Mouse (Mus musculus): Measurements from ENCODE around the gene Hdhd5. TPM values are rescaled to one million over a fixed set of nuclear protein-coding genes. Genes with fewer than 3 reads are reported as not detected.

Gene Hdhd5
- polyA plus RNA-seq, 1 experiment from 2014 or later, result 16.0 TPM

- H3K9me3 ChIP-seq (replicated peaks), result no peaks in the 10 kb centered on the region
- H3K9ac ChIP-seq, result 0 out of 2 replicates have a peak overlapping the region, but pooled peaks have one; percentile 10
- peak overlapping the region; percentile 80 for H3K27ac ChIP-seq
- H3K4me3 ChIP-seq, result no peak overlapping the region
- no peak overlapping the region for H3K4me2 ChIP-seq
- H3K4me1 ChIP-seq, result peaks cover 46% of the 10 kb centered on the region
- no peaks in the 10 kb centered on the region for H3K27me3 ChIP-seq (replicated peaks)
- no peak for ATAC-seq
- WGBS (ENCODE audit: insufficient replicate concordance), result 38% methylated on average over 1 of the region's 1 CpGs
- H3K36me3 ChIP-seq, result no peaks in the 10 kb centered on the region
These were observed 24.0 kb upstream of the Hdhd5 start for GRCm38 (mm10) chr6:120555152-120555551.

- no peaks in the 10 kb centered on the region for H3K9me3 ChIP-seq (replicated peaks)
- no peak overlapping the region for H3K27ac ChIP-seq
- WGBS (ENCODE audit: insufficient replicate concordance), result 28% methylated on average over 2 of the region's 2 CpGs
- H3K4me3 ChIP-seq, result no peak overlapping the region
- peaks cover 29% of the 10 kb centered on the region for H3K4me1 ChIP-seq
- H3K36me3 ChIP-seq, result no peaks in the 10 kb centered on the region
- peak; percentile 52; the same call in 1 of the 2 replicates for ATAC-seq
- H3K4me2 ChIP-seq, result no peak overlapping the region
- H3K27me3 ChIP-seq (replicated peaks), result no peaks in the 10 kb centered on the region
- no peak overlapping the region for H3K9ac ChIP-seq
These were observed 19.1 kb upstream of the Hdhd5 start for GRCm38 (mm10) chr6:120550173-120550572.

- H3K36me3 ChIP-seq, result no peaks in the 10 kb centered on the region
- H3K4me3 ChIP-seq, result no peak overlapping the region
- H3K4me1 ChIP-seq, result peaks cover 18% of the 10 kb centered on the region
- WGBS (ENCODE audit: insufficient replicate concordance), result 83% methylated on average over 3 of the region's 3 CpGs
- no peaks in the 10 kb centered on the region for H3K9me3 ChIP-seq (replicated peaks)
- H3K9ac ChIP-seq, result no peak overlapping the region
- H3K27ac ChIP-seq, result no peak overlapping the region
- no peaks in the 10 kb centered on the region for H3K27me3 ChIP-seq (replicated peaks)
- no peak for ATAC-seq
- H3K4me2 ChIP-seq, result no peak overlapping the region
These were observed 17.5 kb upstream of the Hdhd5 start for GRCm38 (mm10) chr6:120548581-120548980.

- peaks cover 18% of the 10 kb centered on the region for H3K4me1 ChIP-seq
- no peaks in the 10 kb centered on the region for H3K36me3 ChIP-seq
- H3K4me3 ChIP-seq, result no peak overlapping the region
- no peak overlapping the region for H3K9ac ChIP-seq
- H3K4me2 ChIP-seq, result no peak overlapping the region
- H3K9me3 ChIP-seq (replicated peaks), result no peaks in the 10 kb centered on the region
- H3K27ac ChIP-seq, result 0 out of 2 replicates have a peak overlapping the region, but pooled peaks have one; percentile 11
- ATAC-seq, result no peak
- WGBS (ENCODE audit: insufficient replicate concordance), result 68% methylated on average over 4 of the region's 4 CpGs
- no peaks in the 10 kb centered on the region for H3K27me3 ChIP-seq (replicated peaks)
These were observed 15.9 kb upstream of the Hdhd5 start for GRCm38 (mm10) chr6:120546973-120547372.

- Histone ChIP-seq H3K4me1 (peaks cover 18% of the 10 kb centered on the region), H3K27ac (no peak overlapping the region), H3K27me3 (replicated peaks) (no peaks in the 10 kb centered on the region), H3K4me2 (no peak overlapping the region), H3K9me3 (replicated peaks) (no peaks in the 10 kb centered on the region), H3K4me3 (no peak overlapping the region), H3K36me3 (no peaks in the 10 kb centered on the region), H3K9ac (no peak overlapping the region)
- WGBS (ENCODE audit: insufficient replicate concordance), result 61% methylated on average over 3 of the region's 3 CpGs
- no peak for ATAC-seq
These were observed 15.2 kb upstream of the Hdhd5 start for GRCm38 (mm10) chr6:120546292-120546691.

- Histone ChIP-seq H3K4me3 (no peak overlapping the region), H3K4me2 (no peak overlapping the region), H3K36me3 (no peaks in the 10 kb centered on the region), H3K9ac (no peak overlapping the region), H3K27me3 (replicated peaks) (no peaks in the 10 kb centered on the region), H3K9me3 (replicated peaks) (no peaks in the 10 kb centered on the region), H3K4me1 (peaks cover 13% of the 10 kb centered on the region), H3K27ac (no peak overlapping the region)
- 0% methylated on average over 1 of the region's 1 CpGs for WGBS (ENCODE audit: insufficient replicate concordance)
- no peak for ATAC-seq
These were observed 10.9 kb upstream of the Hdhd5 start for GRCm38 (mm10) chr6:120542061-120542460.

- Histone ChIP-seq H3K36me3 (no peaks in the 10 kb centered on the region), H3K27me3 (replicated peaks) (no peaks in the 10 kb centered on the region), H3K4me3 (no peak overlapping the region), H3K27ac (0 out of 2 replicates have a peak overlapping the region, but pooled peaks have one; percentile 5), H3K9me3 (replicated peaks) (no peaks in the 10 kb centered on the region), H3K9ac (no peak overlapping the region), H3K4me2 (no peak overlapping the region), H3K4me1 (peaks cover 13% of the 10 kb centered on the region)
- no peak for ATAC-seq
- 41% methylated on average over 2 of the region's 2 CpGs for WGBS (ENCODE audit: insufficient replicate concordance)
These were observed 10.3 kb upstream of the Hdhd5 start for GRCm38 (mm10) chr6:120541386-120541785.

- no peaks in the 10 kb centered on the region for H3K36me3 ChIP-seq
- H3K9ac ChIP-seq, result 0 out of 2 replicates have a peak overlapping the region, but pooled peaks have one; percentile 60
- no peaks in the 10 kb centered on the region for H3K9me3 ChIP-seq (replicated peaks)
- 46% methylated on average over 10 of the region's 10 CpGs for WGBS (ENCODE audit: insufficient replicate concordance)
- H3K4me2 ChIP-seq, result peak overlapping the region; percentile 65
- H3K27ac ChIP-seq, result peak overlapping the region; percentile 51
- peaks cover 13% of the 10 kb centered on the region for H3K4me1 ChIP-seq
- no peaks in the 10 kb centered on the region for H3K27me3 ChIP-seq (replicated peaks)
- peak; percentile 38; the same call in 1 of the 2 replicates for ATAC-seq
- H3K4me3 ChIP-seq, result no peak overlapping the region
These were observed 8.7 kb upstream of the Hdhd5 start for GRCm38 (mm10) chr6:120539781-120540231.

GRCm38 (mm10) chr6:120539132-120539759, 8.1 kb upstream of the Hdhd5 start:
- Histone ChIP-seq H3K9ac (peak overlapping the region; percentile 60), H3K4me1 (peaks cover 13% of the 10 kb centered on the region), H3K36me3 (no peaks in the 10 kb centered on the region), H3K27me3 (replicated peaks) (no peaks in the 10 kb centered on the region), H3K27ac (peak overlapping the region; percentile 51), H3K4me2 (peak overlapping the region; percentile 65), H3K4me3 (peak overlapping the region; percentile 33; the same call in 1 of the 2 replicates), H3K9me3 (replicated peaks) (no peaks in the 10 kb centered on the region)
- peak; percentile 81 for ATAC-seq
- 8% methylated on average over 16 of the region's 16 CpGs for WGBS (ENCODE audit: insufficient replicate concordance)

- Histone ChIP-seq H3K9me3 (replicated peaks) (no peaks in the 10 kb centered on the region), H3K4me3 (no peak overlapping the region), H3K27me3 (replicated peaks) (no peaks in the 10 kb centered on the region), H3K4me2 (no peak overlapping the region), H3K27ac (no peak overlapping the region), H3K9ac (no peak overlapping the region), H3K36me3 (no peaks in the 10 kb centered on the region), H3K4me1 (peaks cover 20% of the 10 kb centered on the region)
- ATAC-seq, result no peak
- WGBS (ENCODE audit: insufficient replicate concordance), result 64% methylated on average over 2 of the region's 2 CpGs
These were observed 5.2 kb upstream of the Hdhd5 start for GRCm38 (mm10) chr6:120536337-120536736.

GRCm38 (mm10) chr6:120532594-120532993, 1.5 kb upstream of the Hdhd5 start:
- H3K4me2 ChIP-seq, result peak overlapping the region; percentile 84

GRCm38 (mm10) chr6:120529123-120529522, 2.0 kb downstream of the Hdhd5 start:
- WGBS (ENCODE audit: insufficient replicate concordance), result 65% methylated on average over 4 of the region's 4 CpGs
- H3K4me2 ChIP-seq, result no peak overlapping the region; the same call in 1 of the 2 replicates
- no peaks in the 10 kb centered on the region for H3K27me3 ChIP-seq (replicated peaks)
- no peak for ATAC-seq
- H3K9me3 ChIP-seq (replicated peaks), result no peaks in the 10 kb centered on the region
- H3K4me1 ChIP-seq, result peaks cover 36% of the 10 kb centered on the region
- H3K36me3 ChIP-seq, result peaks cover 9% of the 10 kb centered on the region
- no peak overlapping the region for H3K9ac ChIP-seq
- H3K4me3 ChIP-seq, result no peak overlapping the region
- 0 out of 2 replicates have a peak overlapping the region, but pooled peaks have one; percentile 21 for H3K27ac ChIP-seq

More at GRCm38 (mm10) chr6:120532594-120532993, 1.5 kb upstream of the Hdhd5 start:
- Histone ChIP-seq H3K4me3 (peak overlapping the region; percentile 86; the same call in 1 of the 2 replicates), H3K36me3 (0 out of 2 replicates have a peak, but pooled peaks cover 3% of the 10 kb centered on the region), H3K27ac (no peak overlapping the region), H3K27me3 (replicated peaks) (no peaks in the 10 kb centered on the region), H3K9me3 (replicated peaks) (no peaks in the 10 kb centered on the region), H3K4me1 (peaks cover 36% of the 10 kb centered on the region), H3K9ac (no peak overlapping the region)
- 78% methylated on average over 1 of the region's 1 CpGs for WGBS (ENCODE audit: insufficient replicate concordance)
- no peak for ATAC-seq
